Mouse (Mus musculus) lung, postnatal 10 days (tissue): Measurements from ENCODE around the gene Hes7.

Source experiments
- DNase-seq: peaks from one replicate; pipeline ENCODE4 v3.0.0; 2021

Gene Hes7

GRCm38 (mm10) chr11:69151004-69151403, 30.8 kb downstream of the Hes7 start:
- DNase-seq: no peak

GRCm38 (mm10) chr11:69153831-69154230, 33.6 kb downstream of the Hes7 start:
- no peak for DNase-seq

- DNase-seq: no peak
Observed at GRCm38 (mm10) chr11:69155351-69155750, 35.1 kb downstream of the Hes7 start.

GRCm38 (mm10) chr11:69156800-69157199, 36.6 kb downstream of the Hes7 start, which contains the start of gene Alox12b:
Gene Alox12b, plus strand, starts transcription at chr11:69156989.
- DNase-seq: no peak

GRCm38 (mm10) chr11:69169313-69169712, 49.1 kb downstream of the Hes7 start:
- DNase-seq: no peak

GRCm38 (mm10) chr11:69171626-69172025, 51.4 kb downstream of the Hes7 start:
- DNase-seq: peak; percentile 83

GRCm38 (mm10) chr11:69172606-69173005, 52.4 kb downstream of the Hes7 start:
- no peak for DNase-seq
